12 mouse cellular contexts compared by ENCODE assay signal in the genomic region with DNA sequence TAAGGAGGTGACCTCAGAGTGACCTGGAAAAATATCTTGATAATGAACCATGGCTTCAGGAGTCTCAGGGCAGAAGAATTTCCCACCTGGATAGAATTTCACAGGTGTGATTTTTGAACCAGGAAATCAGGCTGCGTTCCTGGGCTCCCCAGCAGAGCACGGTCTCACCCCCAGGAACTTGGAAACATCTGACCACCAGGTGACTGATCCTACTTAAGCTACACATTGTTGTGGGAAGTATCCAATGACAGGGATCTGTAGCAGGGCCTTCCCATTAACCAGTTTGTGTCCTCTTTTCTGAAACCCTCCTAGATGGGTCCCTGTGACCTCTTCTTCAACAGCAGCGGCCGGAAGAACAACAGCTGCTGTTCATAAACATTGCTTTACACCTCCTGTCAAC.
DNase-seq lines count a peak whose midpoint lies in the region; ATAC-seq and TF ChIP-seq lines count a peak whose summit lies in the region.
"Had no signal": no experiment of that assay in that cellular context is flagged by ENCODE, and none has a peak within 500 bp of the region (broad histone marks: within the 10 kb centered on the region; RNA-seq: fewer than 3 reads in every experiment).

No protein-coding gene starts in this region.

- H3K4me2 ChIP-seq in heart, embryonic 16.5 days (ENCODE audit: low read depth, low read length): no peak overlapping the region
- no peak overlapping the region for H3K4me2 ChIP-seq in embryonic facial prominence, embryonic 11.5 days (ENCODE audit: low read depth, low read length)
- no peak overlapping the region for H3K4me2 ChIP-seq in limb, embryonic 11.5 days (ENCODE audit: low read depth, severe bottlenecking)
- no peak overlapping the region for H3K4me2 ChIP-seq in liver, embryonic 11.5 days
- H3K4me2 ChIP-seq: hindbrain, embryonic 13.5 days; midbrain, embryonic 12.5 days had no signal

- H3K4me1 ChIP-seq in heart, embryonic 16.5 days (ENCODE audit: control insufficient read depth, insufficient read depth, low read length): peaks cover 34% of the 10 kb centered on the region
- peaks cover 17% of the 10 kb centered on the region for H3K4me1 ChIP-seq in ES-Bruce4 (ENCODE audit: control insufficient read depth, insufficient read depth, low read length)
- no peaks in the 10 kb centered on the region; the same call in 1 of the 2 replicates for H3K4me1 ChIP-seq in embryonic facial prominence, embryonic 11.5 days (ENCODE audit: control insufficient read depth, insufficient read depth, low read length)
- peaks cover 14% of the 10 kb centered on the region; the same call in 1 of the 2 replicates for H3K4me1 ChIP-seq in limb, embryonic 11.5 days (ENCODE audit: control insufficient read depth, insufficient read depth, low read length)
- H3K4me1 ChIP-seq in liver, embryonic 11.5 days (replicated peaks; ENCODE audit: control insufficient read depth, insufficient read depth, low read length): peaks cover 30% of the 10 kb centered on the region

- 72% methylated on average over 4 of the region's 4 CpGs for WGBS in heart, embryonic 16.5 days
- 25% methylated on average over 4 of the region's 4 CpGs for WGBS in embryonic facial prominence, embryonic 11.5 days
- 27% methylated on average over 4 of the region's 4 CpGs for WGBS in limb, embryonic 11.5 days
- 77% methylated on average over 4 of the region's 4 CpGs for whole genome bisulfite sequencing in liver, embryonic 11.5 days

- no peak for TF ChIP-seq POLR2A in ES-Bruce4 (IDR thresholded peaks at IDR 0.05; ENCODE audit: insufficient read depth, low read length)

- H3K27me3 ChIP-seq in heart, embryonic 16.5 days (ENCODE audit: control insufficient read depth, insufficient read depth, low read length): no peaks in the 10 kb centered on the region
- H3K27me3 ChIP-seq in ES-Bruce4 (ENCODE audit: control insufficient read depth, insufficient read depth, low read length, poor library complexity, severe bottlenecking): no peaks in the 10 kb centered on the region
- no peaks in the 10 kb centered on the region for H3K27me3 ChIP-seq in embryonic facial prominence, embryonic 11.5 days (ENCODE audit: control insufficient read depth, insufficient read depth, low read length)
- H3K27me3 ChIP-seq in limb, embryonic 11.5 days (ENCODE audit: control insufficient read depth, insufficient read depth, low read length): no peaks in the 10 kb centered on the region
- no peaks in the 10 kb centered on the region for H3K27me3 ChIP-seq in liver, embryonic 11.5 days (replicated peaks; ENCODE audit: control insufficient read depth, insufficient read depth, low read length)
- H3K27me3 ChIP-seq: midbrain, embryonic 12.5 days had no signal

- no peak for DNase-seq in heart, adult 8-10 months (ENCODE audit: low spot score)
- DNase-seq in embryonic facial prominence, embryonic 11.5 days (ENCODE audit: low spot score): peak; percentile 40
- peak; percentile 38 for DNase-seq in limb, embryonic 11.5 days (ENCODE audit: low spot score)
- DNase-seq in neural tube, embryonic 10.5 days (ENCODE audit: extremely low spot score, low spot score): no peak
- DNase-seq in liver, embryonic 11.5 days (ENCODE audit: low spot score): no peak
- DNase-seq: gastrocnemius, postnatal 14 days; kidney, postnatal 10 days had no signal

- H3K36me3 ChIP-seq in heart, embryonic 16.5 days (ENCODE audit: control insufficient read depth, insufficient read depth): no peaks in the 10 kb centered on the region
- no peaks in the 10 kb centered on the region for H3K36me3 ChIP-seq in ES-Bruce4 (ENCODE audit: control insufficient read depth, insufficient read depth, low read length, poor library complexity, severe bottlenecking)
- H3K36me3 ChIP-seq in embryonic facial prominence, embryonic 11.5 days (replicated peaks; ENCODE audit: control insufficient read depth, insufficient read depth, low read depth, low read length): no peaks in the 10 kb centered on the region
- H3K36me3 ChIP-seq in limb, embryonic 11.5 days (ENCODE audit: control insufficient read depth, insufficient read depth, low read length): no peaks in the 10 kb centered on the region
- no peaks in the 10 kb centered on the region for H3K36me3 ChIP-seq in liver, embryonic 11.5 days (ENCODE audit: control insufficient read depth, insufficient read depth, low read length)
- H3K36me3 ChIP-seq: hindbrain, embryonic 13.5 days; midbrain, embryonic 12.5 days had no signal

- H3K4me3 ChIP-seq in heart, embryonic 16.5 days (ENCODE audit: low read length): no peak overlapping the region
- no peak overlapping the region for H3K4me3 ChIP-seq in ES-Bruce4 (ENCODE audit: low read depth, low read length)
- no peak overlapping the region for H3K4me3 ChIP-seq in embryonic facial prominence, embryonic 11.5 days (ENCODE audit: low read depth, low read length)
- H3K4me3 ChIP-seq in limb, embryonic 11.5 days (ENCODE audit: low read depth, low read length): no peak overlapping the region
- no peak overlapping the region for H3K4me3 ChIP-seq in liver, embryonic 11.5 days (ENCODE audit: low read depth, low read length)
- H3K4me3 ChIP-seq: hindbrain, embryonic 13.5 days; midbrain, embryonic 12.5 days had no signal

- TF ChIP-seq EP300 in ES-Bruce4 (IDR thresholded peaks at IDR 0.05; ENCODE audit: insufficient read depth, low read depth, low read length): 0 out of 2 replicates have a peak, but pooled peaks have one; percentile 53

- no peak for ATAC-seq in heart, embryonic 16.5 days (replicated peaks; ENCODE audit: extremely low read depth, insufficient read depth, low FRiP score)
- ATAC-seq in embryonic facial prominence, embryonic 11.5 days (replicated peaks; ENCODE audit: insufficient number of reproducible peaks, low FRiP score, low TSS enrichment, low read depth): peak; percentile 34; the same call in 1 of the 2 replicates
- ATAC-seq in limb, embryonic 11.5 days (ENCODE audit: insufficient number of reproducible peaks, low FRiP score, low TSS enrichment, low read depth): peak; percentile 60; the same call in 1 of the 2 replicates
- ATAC-seq in liver, embryonic 11.5 days (replicated peaks; ENCODE audit: low FRiP score): no peak

- no peaks in the 10 kb centered on the region for H3K9me3 ChIP-seq in heart, embryonic 16.5 days (replicated peaks; ENCODE audit: control insufficient read depth, low read length)
- H3K9me3 ChIP-seq in ES-Bruce4 (replicated peaks; ENCODE audit: control insufficient read depth, insufficient read depth, low read length, poor library complexity, severe bottlenecking): no peaks in the 10 kb centered on the region
- H3K9me3 ChIP-seq in embryonic facial prominence, embryonic 11.5 days (replicated peaks; ENCODE audit: control insufficient read depth, low read length): no peaks in the 10 kb centered on the region
- H3K9me3 ChIP-seq in limb, embryonic 11.5 days (ENCODE audit: control insufficient read depth, low read length): no peaks in the 10 kb centered on the region
- no peaks in the 10 kb centered on the region for H3K9me3 ChIP-seq in liver, embryonic 11.5 days (ENCODE audit: control insufficient read depth, low read length)
- H3K9me3 ChIP-seq: hindbrain, embryonic 13.5 days; midbrain, embryonic 12.5 days had no signal

- no peak overlapping the region for H3K27ac ChIP-seq in heart, embryonic 16.5 days (ENCODE audit: low read length)
- peak overlapping the region; percentile 59 for H3K27ac ChIP-seq in ES-Bruce4 (ENCODE audit: insufficient read depth, low read length)
- no peak overlapping the region; the same call in 1 of the 2 replicates for H3K27ac ChIP-seq in embryonic facial prominence, embryonic 11.5 days (replicated peaks; ENCODE audit: low read depth, low read length)
- H3K27ac ChIP-seq in limb, embryonic 11.5 days (replicated peaks; ENCODE audit: low read depth, low read length): no peak overlapping the region; the same call in 1 of the 2 replicates
- no peak overlapping the region for H3K27ac ChIP-seq in liver, embryonic 11.5 days (ENCODE audit: low read depth, low read length)
- H3K27ac ChIP-seq: hindbrain, embryonic 13.5 days; midbrain, embryonic 12.5 days had no signal

- H3K9ac ChIP-seq in heart, embryonic 16.5 days (ENCODE audit: low read length): peak overlapping the region; percentile 19; the same call in 1 of the 2 replicates
- 0 out of 2 replicates have a peak overlapping the region, but pooled peaks have one; percentile 4 for H3K9ac ChIP-seq in ES-Bruce4 (ENCODE audit: low read depth, poor library complexity, severe bottlenecking)
- no peak overlapping the region for H3K9ac ChIP-seq in embryonic facial prominence, embryonic 11.5 days (replicated peaks; ENCODE audit: low read length)
- no peak overlapping the region for H3K9ac ChIP-seq in limb, embryonic 11.5 days (ENCODE audit: low read length)
- H3K9ac ChIP-seq in liver, embryonic 11.5 days (ENCODE audit: low read depth, low read length): no peak overlapping the region
- H3K9ac ChIP-seq: hindbrain, embryonic 13.5 days; liver, postnatal 0 days; midbrain, embryonic 12.5 days had no signal

- TF ChIP-seq CTCF in ES-Bruce4 (IDR thresholded peaks at IDR 0.05; ENCODE audit: low read depth, low read length): no peak

Comparison
In these comparisons a context has a peak if more than half of its experiments do, and no peak if none do; other contexts are left out.
1. ATAC-seq: peak in embryonic facial prominence, embryonic 11.5 days (single experiment) and limb, embryonic 11.5 days (single experiment); none in heart, embryonic 16.5 days (single experiment) and liver, embryonic 11.5 days (single experiment).
2. H3K9ac ChIP-seq: peak in heart, embryonic 16.5 days (single experiment) and ES-Bruce4 (single experiment); none in embryonic facial prominence, embryonic 11.5 days (single experiment), limb, embryonic 11.5 days (single experiment) and liver, embryonic 11.5 days (single experiment).
3. DNase-seq: peak in embryonic facial prominence, embryonic 11.5 days (single experiment) and limb, embryonic 11.5 days (single experiment); none in heart, adult 8-10 months (single experiment), neural tube, embryonic 10.5 days (single experiment) and liver, embryonic 11.5 days (single experiment).